Mouse (Mus musculus) liver, embryonic 14.5 days (tissue): Measurements from ENCODE around the gene Gtf3c2.

ENCODE experiments used
- CTCF ChIP-seq: IDR thresholded peaks from 2 replicates; pipeline ENCODE4 v1.5.1; 2016; ENCODE audit warnings: antibody characterized with exemption, low read depth, control low read depth
- EP300 ChIP-seq: IDR thresholded peaks from 2 replicates; pipeline ENCODE4 v1.6.1; 2016; ENCODE audit warnings: antibody characterized with exemption, low read depth

GRCm38 (mm10) chr5:31138241-31138967, 41.5 kb downstream of the Gtf3c2 start, which contains the start of gene Ucn:
- TF ChIP-seq CTCF (no peak), EP300 (no peak)
